Mouse (Mus musculus) CH12.LX (cell line): ENCODE results near the gene Ankrd9.

Experiments used
- CHD2 ChIP-seq: IDR thresholded peaks from 2 replicates; pipeline ENCODE4 v1.6.1; 2011; ENCODE audit warnings: low read length, improper control_type of control experiment
- CTCF ChIP-seq, 2 experiments: IDR thresholded peaks in 1 of 2; conservative IDR thresholded peaks in 1 of 2; 2 replicates each; pipeline ENCODE4 v1.5.1; 2011 to 2012; ENCODE audit warnings: low read depth in 2 of 2, low read length in 2 of 2, improper control_type of control experiment in 1 of 2, inconsistent platforms in 1 of 2, mild to moderate bottlenecking in 1 of 2, moderate library complexity in 1 of 2
- E2F4 ChIP-seq: IDR thresholded peaks from 2 replicates; pipeline ENCODE4 v1.6.1; 2011; ENCODE audit warnings: low read depth, low read length, improper control_type of control experiment; ENCODE audit not compliant: insufficient replicate concordance
- HCFC1 ChIP-seq: IDR thresholded peaks from 2 replicates; pipeline ENCODE4 v1.6.1; 2012; ENCODE audit warnings: low read depth, mild to moderate bottlenecking, inconsistent platforms, low read length, improper control_type of control experiment
- NRF1 ChIP-seq: IDR thresholded peaks from 2 replicates; pipeline ENCODE4 v1.6.1; 2014; ENCODE audit warnings: low read depth, mild to moderate bottlenecking, inconsistent platforms, low read length, improper control_type of control experiment, moderate library complexity
- POLR2A ChIP-seq: IDR thresholded peaks from 2 replicates; pipeline ENCODE4 v1.6.1; 2011; ENCODE audit warnings: low read depth, mild to moderate bottlenecking, improper control_type of control experiment, low read length
- SIN3A ChIP-seq: IDR thresholded peaks from 2 replicates; pipeline ENCODE4 v1.6.1; 2012; ENCODE audit warnings: low read length, improper control_type of control experiment, inconsistent platforms
- USF2 ChIP-seq: conservative IDR thresholded peaks from 2 replicates; pipeline ENCODE4 v1.6.1; 2011; ENCODE audit warnings: low read depth, low read length, improper control_type of control experiment

- TF ChIP-seq CTCF (conservative IDR thresholded peaks at IDR 0.05 in 1 of 2, IDR thresholded peaks at IDR 0.05 in 1 of 2; ENCODE audit: low read depth in 2 of 2, low read length in 2 of 2) (no peak), POLR2A (no peak), NRF1 (no peak), E2F4 (no peak), USF2 (no peak), SIN3A (no peak), HCFC1 (no peak), CHD2 (no peak)
These were observed 30.0 kb upstream of the Ankrd9 start for GRCm38 (mm10) chr12:111008500-111009490.
